In genomic region chr2:49849771-49850170, GRCm38 (mm10) we compare ENCODE assay signal across 22 mouse cellular contexts.
DNase-seq lines count a peak whose midpoint lies in the region; ATAC-seq and TF ChIP-seq lines count a peak whose summit lies in the region.
"Had no signal": no experiment of that assay in that cellular context is flagged by ENCODE, and none has a peak within 500 bp of the region (broad histone marks: within the 10 kb centered on the region; RNA-seq: fewer than 3 reads in every experiment).

No protein-coding gene starts in this region.

- no peaks in the 10 kb centered on the region for H3K27me3 ChIP-seq in midbrain, embryonic 11.5 days (ENCODE audit: control insufficient read depth, insufficient read depth, low read length)
- H3K27me3 ChIP-seq in midbrain, embryonic 13.5 days: peaks cover 3% of the 10 kb centered on the region; the same call in 1 of the 2 replicates
- H3K27me3 ChIP-seq in stomach, postnatal 0 days (ENCODE audit: control insufficient read depth, insufficient read depth, low read length): no peaks in the 10 kb centered on the region
- no peaks in the 10 kb centered on the region for H3K27me3 ChIP-seq in intestine, embryonic 16.5 days (replicated peaks; ENCODE audit: control insufficient read depth, insufficient read depth, low read length)
- H3K27me3 ChIP-seq: CH12.LX, Patski had no signal

- no peak for ATAC-seq in midbrain, embryonic 11.5 days (ENCODE audit: low FRiP score)
- no peak for ATAC-seq in midbrain, embryonic 13.5 days
- ATAC-seq in stomach, postnatal 0 days (ENCODE audit: low FRiP score, low TSS enrichment): no peak
- no peak for ATAC-seq in intestine, embryonic 16.5 days
- ATAC-seq: activated CD4-positive, CD25-positive, alpha-beta regulatory T cell, adult 4 months; CD4-positive, CD25-positive, alpha-beta regulatory T cell, adult 4 months; Patski had no signal

- no peak overlapping the region for H3K27ac ChIP-seq in midbrain, embryonic 11.5 days (ENCODE audit: low read depth, low read length)
- no peak overlapping the region for H3K27ac ChIP-seq in midbrain, embryonic 13.5 days
- H3K27ac ChIP-seq in stomach, postnatal 0 days (replicated peaks): no peak overlapping the region
- no peak overlapping the region for H3K27ac ChIP-seq in intestine, embryonic 16.5 days (ENCODE audit: low read length)

- 91% methylated on average over 1 of the region's 1 CpGs for WGBS in midbrain, embryonic 11.5 days
- 90% methylated on average over 1 of the region's 1 CpGs for WGBS in midbrain, embryonic 13.5 days
- WGBS in stomach, postnatal 0 days: 77% methylated on average over 1 of the region's 1 CpGs
- 86% methylated on average over 1 of the region's 1 CpGs for WGBS in intestine, embryonic 16.5 days

- no peak overlapping the region for H3K4me2 ChIP-seq in midbrain, embryonic 11.5 days
- H3K4me2 ChIP-seq in midbrain, embryonic 13.5 days (replicated peaks): no peak overlapping the region
- no peak overlapping the region for H3K4me2 ChIP-seq in stomach, postnatal 0 days (replicated peaks; ENCODE audit: low read depth)
- H3K4me2 ChIP-seq in intestine, embryonic 16.5 days (ENCODE audit: low read depth, low read length): no peak overlapping the region

- H3K9me3 ChIP-seq in midbrain, embryonic 11.5 days (ENCODE audit: control insufficient read depth, low read length): no peaks in the 10 kb centered on the region
- H3K9me3 ChIP-seq in midbrain, embryonic 13.5 days: no peaks in the 10 kb centered on the region
- H3K9me3 ChIP-seq in stomach, postnatal 0 days (ENCODE audit: control insufficient read depth, low read length): no peaks in the 10 kb centered on the region
- H3K9me3 ChIP-seq in intestine, embryonic 16.5 days (ENCODE audit: control insufficient read depth, low read length): no peaks in the 10 kb centered on the region

- H3K36me3 ChIP-seq in midbrain, embryonic 11.5 days (ENCODE audit: control insufficient read depth, insufficient read depth, low read length): no peaks in the 10 kb centered on the region
- no peaks in the 10 kb centered on the region for H3K36me3 ChIP-seq in midbrain, embryonic 13.5 days
- H3K36me3 ChIP-seq in stomach, postnatal 0 days (ENCODE audit: control insufficient read depth, insufficient read depth, low read length): no peaks in the 10 kb centered on the region
- no peaks in the 10 kb centered on the region for H3K36me3 ChIP-seq in intestine, embryonic 16.5 days (ENCODE audit: control insufficient read depth, insufficient read depth, low read length)
- H3K36me3 ChIP-seq: G1E had no signal

- no peak overlapping the region for H3K9ac ChIP-seq in midbrain, embryonic 11.5 days (ENCODE audit: low read length)
- H3K9ac ChIP-seq in midbrain, embryonic 13.5 days (replicated peaks): no peak overlapping the region
- no peak overlapping the region for H3K9ac ChIP-seq in stomach, postnatal 0 days (ENCODE audit: low read length)
- no peak overlapping the region for H3K9ac ChIP-seq in intestine, embryonic 16.5 days (ENCODE audit: low read depth, low read length)

- no peak for TF ChIP-seq CTCF in stomach, postnatal 0 days (IDR thresholded peaks at IDR 0.05; ENCODE audit: low read depth)

- no peak overlapping the region for H3K4me3 ChIP-seq in midbrain, embryonic 11.5 days (ENCODE audit: low read depth, low read length)
- H3K4me3 ChIP-seq in midbrain, embryonic 13.5 days (replicated peaks): no peak overlapping the region
- H3K4me3 ChIP-seq in stomach, postnatal 0 days (ENCODE audit: low read depth, low read length): no peak overlapping the region
- no peak overlapping the region for H3K4me3 ChIP-seq in intestine, embryonic 16.5 days (ENCODE audit: low read length)

- peak; percentile 60 for DNase-seq in midbrain, embryonic 11.5 days (ENCODE audit: low spot score, missing footprints)
- peak; percentile 82 for DNase-seq in adipocyte (ENCODE audit: low spot score)
- peak; percentile 37 for DNase-seq in naive thymus-derived CD4-positive, alpha-beta T cell, adult 2 months (ENCODE audit: low read depth)
- DNase-seq in stomach, postnatal 0 days (ENCODE audit: low spot score): no peak
- DNase-seq: adrenal gland, adult 2 months; adrenal gland, adult 8-10 months; adrenal gland, postnatal 10 days; adrenal gland, postnatal 14 days; adrenal gland, postnatal 25 days; adrenal gland, postnatal 36 days; B cell, adult 2 months; cerebellum, adult 11 months; cerebellum, adult 11-12 months; cerebellum, adult 18-20 months; cerebellum, adult 2 months had no signal

- 0 out of 2 replicates have a peak, but pooled peaks cover 5% of the 10 kb centered on the region for H3K4me1 ChIP-seq in midbrain, embryonic 11.5 days (ENCODE audit: control insufficient read depth, insufficient read depth, low read length)
- H3K4me1 ChIP-seq in midbrain, embryonic 13.5 days (replicated peaks): peaks cover 10% of the 10 kb centered on the region
- no peaks in the 10 kb centered on the region for H3K4me1 ChIP-seq in stomach, postnatal 0 days (replicated peaks; ENCODE audit: control insufficient read depth, insufficient read depth)
- 0 out of 2 replicates have a peak, but pooled peaks cover 2% of the 10 kb centered on the region for H3K4me1 ChIP-seq in intestine, embryonic 16.5 days (ENCODE audit: control insufficient read depth, insufficient read depth, low read length)

- no peak for TF ChIP-seq EP300 in stomach, postnatal 0 days (optimal IDR thresholded peaks at IDR 0.05)
